Mouse (Mus musculus) erythroid progenitor cell, adult 5-6 weeks (primary cell): Measurements from ENCODE around the gene Sv2b. TPM values are rescaled to one million over a fixed set of nuclear protein-coding genes. Genes with fewer than 3 reads are reported as not detected.

ENCODE experiments used
- ATAC-seq: replicated peaks from 2 replicates; pipeline ENCODE4 v1.8.0; 2016; ENCODE audit warnings: moderate number of reproducible peaks, mild to moderate bottlenecking, moderate TSS enrichment, inconsistent platforms; ENCODE audit not compliant: poor library complexity, low FRiP score, severe bottlenecking
- total RNA-seq, 2 experiments: library from RNA; stranded (forward) in 1 of 2; stranded (reverse) in 1 of 2; fragments of 150-400 nt in 1 of 2; fragments of 186-747, 209-891 nt in 1 of 2; gene quantifications; 2 replicates each; pipeline versions ENCODE4 v1.2.3 to v1.2.4; 2015 to 2017; ENCODE audit warnings: low replicate concordance in 2 of 2

Sv2b gene
- total RNA-seq, 2 experiments from 2014 or later, result not detected

DNA sequence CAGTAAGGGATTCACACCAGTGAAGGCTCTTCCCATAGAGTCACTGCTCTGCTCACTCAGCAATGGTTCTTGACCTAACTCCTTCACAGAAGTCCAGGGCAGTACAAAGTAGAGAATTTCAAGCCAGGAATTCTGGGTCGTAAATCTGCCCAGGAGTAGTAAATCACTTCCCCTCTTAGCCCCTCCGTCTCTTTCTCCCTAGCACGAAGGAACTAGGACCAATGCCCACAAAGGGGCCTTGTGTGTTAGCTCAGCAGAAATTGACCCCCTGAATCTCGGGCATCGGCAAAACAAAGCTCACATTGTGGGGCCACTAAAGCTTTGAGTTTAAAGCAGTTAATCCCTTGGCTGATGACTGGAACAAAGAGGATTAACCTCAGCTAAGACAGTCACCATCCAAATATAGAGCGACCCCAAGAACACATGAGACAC is 12.4 kb downstream of the Sv2b start:
- no peak for ATAC-seq

DNA sequence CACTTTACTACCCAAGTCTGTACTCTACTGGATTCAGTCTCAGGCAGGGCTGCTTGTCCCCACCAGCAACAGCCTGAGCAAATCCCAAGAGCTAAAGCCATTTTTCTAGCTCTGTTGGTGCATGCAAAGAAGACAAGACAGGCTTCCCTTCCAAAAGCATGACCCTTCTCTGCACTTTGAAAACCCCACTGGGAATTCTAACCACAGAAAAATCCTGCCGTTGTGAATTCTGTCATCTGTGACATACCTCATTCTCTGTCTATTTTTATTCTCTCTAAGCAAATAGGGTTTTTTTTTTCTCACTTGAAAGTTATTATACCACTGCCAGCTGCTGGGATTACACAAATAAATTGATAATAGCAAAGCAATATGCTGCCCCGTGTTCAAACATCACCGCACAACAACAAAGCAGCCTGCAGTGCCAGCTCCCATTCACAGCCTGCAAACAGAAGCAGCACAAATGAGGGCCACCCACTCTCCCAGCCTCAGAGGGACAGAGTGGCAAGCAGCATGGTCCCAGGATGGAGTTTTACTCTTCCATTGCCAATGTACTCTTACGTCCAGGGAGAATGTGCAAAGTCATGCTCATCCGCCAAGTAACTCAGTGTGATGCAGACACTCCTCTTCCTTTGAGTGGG is 13.7 kb downstream of the Sv2b start:
- no peak for ATAC-seq

DNA sequence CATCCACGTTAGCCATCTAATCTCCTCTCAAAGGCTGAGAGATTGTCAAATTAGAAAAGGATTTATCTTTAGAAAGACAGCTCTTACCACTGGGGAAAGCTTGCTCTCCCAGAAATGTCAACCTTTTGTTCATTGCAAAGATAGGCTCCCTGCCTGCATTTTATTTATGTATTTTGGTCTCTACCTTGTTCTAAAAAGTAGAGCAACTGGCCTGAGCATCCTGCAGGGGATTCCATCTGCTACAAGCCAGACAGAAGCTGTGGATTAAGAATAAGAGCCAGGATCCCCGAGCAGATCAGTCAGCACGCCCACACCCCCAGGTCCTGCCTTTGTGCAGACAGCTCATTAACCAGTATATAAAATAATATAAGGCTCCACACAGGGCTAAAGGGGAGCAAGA is 16.8 kb downstream of the Sv2b start:
- ATAC-seq, result no peak

DNA sequence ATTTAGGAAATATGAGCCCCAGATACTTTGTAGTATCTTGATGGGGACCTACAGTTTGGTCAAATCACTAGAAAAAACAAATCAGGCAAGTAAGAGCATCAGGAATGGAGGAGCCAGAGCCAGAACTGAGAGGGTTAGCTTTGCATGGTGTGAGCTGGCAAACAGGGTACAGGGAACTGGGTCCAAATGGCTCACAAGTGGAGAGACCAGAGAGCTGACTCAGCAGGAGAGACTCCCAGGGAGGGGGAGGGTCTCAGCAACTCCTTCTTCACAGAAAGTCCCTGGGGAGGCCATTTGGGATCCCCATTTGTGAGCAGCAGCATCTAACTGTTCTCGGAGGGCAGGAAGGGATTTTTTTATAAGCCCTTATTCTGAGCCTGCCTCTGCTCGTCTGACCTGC is 18.5 kb downstream of the Sv2b start:
- ATAC-seq, result no peak

DNA sequence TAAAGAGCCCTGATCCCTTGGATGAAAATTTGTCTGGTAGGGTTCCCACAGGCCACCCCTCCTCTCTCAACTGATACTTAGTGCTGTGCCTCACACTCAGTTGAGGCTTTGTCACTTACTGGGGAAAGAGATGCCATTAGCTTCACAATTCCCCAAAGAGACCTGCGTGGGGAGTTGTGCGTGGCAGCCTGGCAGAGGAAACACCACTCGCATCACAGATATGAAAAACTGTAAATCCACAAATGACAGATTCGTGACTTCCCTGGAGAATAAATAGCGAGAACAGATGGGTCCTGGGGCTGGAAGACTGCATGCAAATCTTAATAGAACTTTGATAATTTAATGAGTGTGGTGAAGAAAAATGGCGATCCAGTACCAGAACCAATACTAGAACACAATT is 21.8 kb downstream of the Sv2b start:
- no peak for ATAC-seq

DNA sequence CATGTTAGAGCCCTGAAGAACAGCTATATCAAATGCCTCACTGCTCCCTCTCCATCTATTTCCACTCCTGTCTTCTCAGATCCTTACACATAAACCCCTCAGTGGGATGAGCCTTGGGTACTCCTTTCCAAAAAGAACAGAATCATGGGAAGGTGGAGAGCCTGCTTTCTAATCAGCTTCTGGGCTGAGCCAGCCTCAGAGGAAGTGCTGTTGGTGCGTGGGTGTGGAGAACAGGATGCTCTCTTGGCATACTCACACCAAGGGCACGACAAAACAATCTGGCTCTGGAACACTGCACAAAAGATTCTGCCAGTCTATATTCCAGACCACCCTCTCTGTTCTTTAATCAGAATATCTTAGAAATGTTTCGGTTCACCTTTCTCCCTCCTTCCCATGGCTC is 26.1 kb downstream of the Sv2b start:
- no peak for ATAC-seq

DNA sequence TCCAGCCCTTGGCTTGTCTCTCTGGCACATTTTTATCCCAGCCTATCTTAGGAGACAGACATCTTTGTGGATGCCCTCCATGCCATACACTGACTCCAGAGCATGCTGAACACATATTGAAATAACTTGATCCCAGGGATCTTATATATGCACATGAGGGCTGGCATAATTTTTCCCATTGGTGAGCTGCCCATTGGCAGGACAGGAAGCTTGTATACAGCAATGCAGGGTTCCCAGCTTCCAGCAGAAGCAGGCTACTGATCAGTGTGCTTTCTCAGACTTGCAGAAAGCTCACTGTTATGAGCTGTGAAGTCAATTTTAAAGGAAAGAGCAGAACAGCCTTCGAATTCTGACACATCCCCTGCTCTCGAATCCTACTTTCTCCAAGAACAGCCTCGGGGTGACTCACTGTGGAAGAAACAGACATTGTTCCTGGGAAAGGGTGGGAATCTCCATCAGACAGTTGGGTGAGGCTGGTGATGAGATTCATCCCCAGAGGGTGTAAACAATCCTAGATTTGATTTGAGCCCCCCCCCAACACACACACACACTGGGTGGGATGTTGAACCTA is 26.9 kb downstream of the Sv2b start:
- ATAC-seq, result no peak

DNA sequence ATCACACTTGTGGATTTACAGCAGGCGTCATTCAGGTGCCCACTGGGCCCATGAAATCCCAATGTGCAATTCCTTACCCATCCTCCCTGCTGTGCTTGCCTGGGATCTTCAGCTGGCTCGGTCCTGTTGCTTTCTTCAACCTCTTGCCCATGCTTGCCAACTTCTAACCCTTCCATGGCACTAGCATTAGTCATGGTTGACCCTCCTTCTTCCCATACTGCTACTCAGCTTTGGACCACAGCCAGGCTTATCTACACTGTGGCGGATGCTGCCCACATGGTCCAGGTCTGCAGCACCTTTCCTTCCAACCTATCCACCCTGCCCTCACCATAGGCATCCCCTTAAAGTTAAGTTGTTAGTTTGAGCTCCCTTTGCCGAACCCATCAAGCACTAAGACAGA is 28.0 kb downstream of the Sv2b start:
- no peak for ATAC-seq

DNA sequence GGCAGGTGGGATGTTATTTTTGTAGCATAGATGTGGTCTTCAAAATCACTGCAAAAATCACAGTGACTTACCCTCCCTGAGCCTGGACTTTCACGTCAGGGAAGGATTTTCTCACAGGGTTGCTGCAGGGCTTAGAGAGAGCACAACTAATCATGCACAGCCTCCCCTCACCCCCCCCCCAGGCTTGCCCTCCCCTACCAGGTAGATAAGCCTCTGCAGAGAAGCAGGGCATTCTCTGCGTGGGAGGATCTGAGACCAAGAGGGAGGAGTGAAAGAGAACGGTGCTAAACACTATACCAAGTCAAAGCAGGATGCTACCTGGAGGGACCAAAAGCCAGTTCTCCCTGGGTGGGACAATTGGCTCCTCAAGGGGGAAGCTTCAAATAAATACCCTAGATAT is 31.2 kb downstream of the Sv2b start:
- ATAC-seq, result no peak

DNA sequence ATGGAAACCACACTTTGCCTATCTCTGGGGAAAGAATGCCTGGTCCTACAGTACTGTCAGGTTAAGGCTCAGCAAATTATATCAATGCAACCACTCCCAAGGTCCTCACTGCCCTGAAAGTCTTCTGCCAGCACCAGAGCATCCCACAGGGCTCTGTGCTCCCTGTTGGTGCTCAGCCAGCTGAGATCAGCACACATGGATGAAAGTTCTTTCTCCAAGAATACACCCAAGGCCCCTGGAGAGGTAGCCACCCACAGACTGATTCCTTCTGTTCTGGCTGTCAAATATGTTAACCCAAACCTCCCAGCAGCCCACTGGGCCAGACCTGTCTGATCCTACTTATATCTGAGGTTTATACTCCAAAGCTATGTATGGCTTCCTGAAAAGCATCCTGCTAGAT is 32.3 kb downstream of the Sv2b start:
- no peak for ATAC-seq

DNA sequence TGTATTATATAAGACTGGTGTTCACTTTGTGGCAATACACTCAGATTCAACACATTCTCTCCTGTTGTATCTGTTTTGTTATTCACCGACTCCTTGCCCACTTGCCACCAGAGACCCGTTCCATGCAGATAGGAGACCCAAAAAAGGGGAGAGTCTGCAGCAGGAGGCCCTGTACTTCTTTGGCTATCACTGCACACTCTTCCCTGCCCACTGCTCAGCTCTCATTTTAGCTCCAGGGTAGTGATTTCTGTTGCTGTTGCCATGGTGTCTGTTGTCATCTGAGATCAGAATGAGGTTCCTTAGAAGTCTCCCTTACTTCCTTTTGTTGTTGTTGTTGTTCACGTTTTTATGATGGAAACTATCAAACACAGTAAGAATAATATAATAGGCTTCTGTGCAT is 34.5 kb downstream of the Sv2b start:
- ATAC-seq, result no peak

DNA sequence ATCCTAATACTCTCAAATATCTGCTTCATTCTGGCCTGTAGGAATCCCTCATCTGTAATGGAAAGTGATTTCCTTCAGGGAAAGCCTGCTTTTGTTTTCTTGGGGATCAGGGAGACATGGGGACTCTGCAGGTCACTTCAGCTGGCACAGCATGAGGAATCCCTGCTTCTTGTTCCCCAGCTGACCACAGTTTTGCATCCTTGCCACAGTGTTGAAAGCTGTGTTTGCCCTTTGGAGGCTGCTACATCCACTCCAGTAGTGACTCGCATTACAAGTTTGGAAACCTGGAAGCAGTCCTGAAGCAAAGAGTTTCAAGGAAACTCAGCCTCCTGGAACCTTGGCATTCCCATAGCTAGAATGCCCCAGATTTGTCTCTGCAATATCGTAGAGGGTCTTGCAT is 35.4 kb downstream of the Sv2b start:
- no peak for ATAC-seq

DNA sequence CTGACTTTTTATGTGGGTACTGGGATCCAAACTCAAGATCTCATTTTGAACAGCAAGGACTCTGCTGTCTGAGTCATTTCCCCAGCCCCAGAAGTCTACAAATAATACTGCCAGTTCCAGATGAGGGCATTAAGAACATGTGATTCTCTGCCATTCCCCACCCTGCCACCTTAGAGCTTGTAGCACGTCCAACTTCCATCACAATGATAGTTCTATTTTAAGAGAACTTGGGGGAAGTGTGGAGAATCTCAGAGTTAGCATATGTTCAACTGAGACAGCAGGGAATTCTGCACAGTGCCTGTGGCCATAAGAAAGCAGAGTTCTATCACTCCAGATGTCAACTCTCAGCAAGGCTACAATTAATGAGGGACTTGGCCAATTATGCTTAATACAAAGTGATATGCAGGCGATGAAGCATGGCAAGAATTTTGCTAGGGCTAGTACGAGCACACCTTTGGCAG is 37.1 kb downstream of the Sv2b start:
- ATAC-seq, result no peak

DNA sequence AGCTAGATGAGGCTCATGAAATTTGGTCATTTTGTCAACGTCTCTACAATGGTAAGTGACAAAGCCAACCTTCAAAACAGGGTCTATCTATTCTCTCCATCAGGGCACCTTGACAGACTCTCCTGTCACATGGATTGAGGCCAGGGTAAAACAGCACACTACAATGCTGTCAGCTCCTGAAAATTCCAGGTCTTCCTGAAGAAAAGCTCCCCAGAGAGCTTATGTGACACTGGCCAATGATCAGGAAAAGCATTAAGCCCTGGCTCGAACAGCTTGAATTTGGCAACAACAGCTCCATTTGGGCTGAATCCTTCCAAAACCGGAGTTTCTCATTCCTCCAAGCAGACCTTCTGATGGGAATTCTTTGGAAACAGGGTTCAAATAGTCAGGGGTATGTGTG is 37.8 kb downstream of the Sv2b start:
- no peak for ATAC-seq

DNA sequence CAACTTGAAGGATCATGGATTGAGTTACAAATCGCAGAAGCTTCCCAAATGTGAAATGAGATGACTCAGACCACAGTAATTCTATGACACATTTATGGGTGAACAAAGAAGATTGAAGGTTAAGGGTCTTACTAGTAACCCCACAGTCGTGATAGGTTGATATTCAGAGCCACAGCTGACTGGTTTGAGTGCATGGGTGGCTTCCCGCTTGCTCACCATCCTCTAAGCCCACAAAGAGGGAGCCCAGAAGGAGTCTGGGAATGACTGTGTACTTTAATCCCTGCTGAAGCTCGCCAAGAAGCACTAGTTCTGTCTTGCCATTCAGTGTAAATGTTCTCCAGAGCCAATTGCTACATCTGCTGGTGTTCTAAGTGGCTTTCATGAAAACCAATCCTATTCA is 41.8 kb downstream of the Sv2b start:
- ATAC-seq, result no peak

DNA sequence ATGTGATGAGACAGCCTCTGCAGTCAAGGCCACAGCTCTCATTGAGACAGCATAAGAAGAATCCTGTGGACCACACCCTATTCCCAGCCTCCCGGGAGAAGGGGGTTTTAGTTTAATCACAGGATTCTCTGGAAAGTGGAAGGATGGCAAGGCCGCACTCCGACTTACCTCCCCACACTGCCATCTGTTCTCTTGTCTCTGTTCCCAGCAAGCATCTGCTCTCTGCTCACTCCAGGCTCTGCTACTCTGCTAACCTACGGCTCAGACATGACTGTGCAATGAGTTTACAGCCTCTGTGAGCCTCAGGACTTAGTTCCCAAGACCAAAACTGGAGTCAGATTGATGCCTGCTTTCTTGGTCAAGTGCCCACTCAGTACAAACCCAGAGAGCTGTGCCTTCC is 43.8 kb downstream of the Sv2b start:
- no peak for ATAC-seq

DNA sequence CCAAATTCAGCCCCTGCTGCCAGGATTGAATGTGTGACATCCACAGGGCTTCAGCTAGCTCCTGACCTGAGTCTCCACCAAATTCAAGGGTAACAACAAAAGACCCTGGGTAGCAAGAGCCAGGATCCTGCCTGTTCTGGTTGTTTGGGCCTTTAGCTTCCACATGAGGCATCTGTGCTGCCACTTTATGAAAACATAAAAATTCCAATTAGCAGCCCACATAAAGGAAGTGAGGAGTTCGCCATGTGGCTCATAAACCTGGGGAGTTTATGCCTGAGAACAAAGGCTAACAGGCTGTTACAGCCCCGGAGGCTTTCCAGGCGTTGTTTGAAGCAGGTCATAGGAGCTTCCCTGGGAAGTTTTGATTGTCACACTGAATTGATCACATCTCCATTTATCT is 49.1 kb downstream of the Sv2b start:
- ATAC-seq, result no peak

DNA sequence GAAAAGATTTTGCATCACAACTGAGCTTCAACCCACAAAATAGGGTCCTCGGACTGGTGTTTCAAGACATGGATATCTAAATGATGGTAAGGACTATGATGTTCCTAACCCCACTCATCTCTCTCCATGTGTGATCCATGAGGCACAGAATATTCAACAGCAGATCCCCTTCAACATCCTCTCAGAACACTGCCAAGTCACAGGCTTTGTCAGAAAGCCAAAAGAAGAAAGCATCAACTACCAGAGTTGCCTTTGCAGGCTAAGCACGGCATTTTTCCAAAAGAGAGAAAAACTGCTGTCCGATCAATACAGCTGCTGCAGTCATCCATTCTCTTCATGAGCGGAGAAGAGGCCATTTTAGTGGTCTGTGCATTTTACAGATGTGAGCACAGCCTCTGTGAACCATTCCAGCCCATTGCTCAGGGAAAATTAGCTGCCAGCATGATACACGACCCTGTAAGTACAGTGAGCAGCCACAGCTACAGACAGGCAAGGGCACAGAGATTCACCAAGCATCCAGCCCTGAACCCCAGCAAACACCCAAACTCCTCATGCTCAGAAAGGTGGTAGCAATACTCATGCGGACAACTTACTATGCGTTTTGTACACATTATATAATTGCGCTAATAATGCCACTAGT is 55.3 kb downstream of the Sv2b start:
- no peak for ATAC-seq

DNA sequence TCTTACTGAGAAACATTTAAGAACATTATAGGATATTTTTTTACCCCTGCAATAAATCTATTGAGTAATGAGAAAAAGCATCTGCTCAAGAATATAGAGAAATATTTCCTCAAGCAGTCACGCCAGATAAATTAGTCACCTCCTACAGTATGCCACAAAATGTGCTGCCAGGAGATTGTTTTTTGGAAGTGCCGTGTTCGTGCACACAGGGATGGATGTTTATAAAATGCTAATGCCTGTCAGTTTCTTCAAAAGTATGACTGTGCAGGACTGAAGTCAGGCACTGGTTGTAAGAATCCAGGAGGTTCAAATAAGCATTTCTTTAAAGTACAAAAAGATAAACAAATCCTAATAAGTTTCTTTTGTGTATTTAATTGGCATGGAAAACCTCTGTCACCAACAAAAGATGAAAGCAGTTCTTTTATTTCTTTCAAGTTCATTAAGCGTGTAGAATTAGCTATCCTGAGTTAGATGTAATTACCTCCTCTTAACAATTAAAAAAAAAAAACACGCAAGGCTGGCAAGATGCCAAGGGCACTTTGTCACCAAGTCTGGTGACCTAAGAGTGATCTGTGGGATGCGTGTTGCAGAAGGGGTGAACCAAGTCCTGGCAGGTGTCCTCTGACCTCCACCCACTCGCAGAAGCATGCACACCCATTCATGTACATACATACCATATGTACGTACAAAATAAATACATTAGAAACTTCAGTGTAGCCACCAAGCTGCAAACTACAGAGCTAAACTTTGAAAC is 68.1 kb downstream of the Sv2b start:
- no peak for ATAC-seq

DNA sequence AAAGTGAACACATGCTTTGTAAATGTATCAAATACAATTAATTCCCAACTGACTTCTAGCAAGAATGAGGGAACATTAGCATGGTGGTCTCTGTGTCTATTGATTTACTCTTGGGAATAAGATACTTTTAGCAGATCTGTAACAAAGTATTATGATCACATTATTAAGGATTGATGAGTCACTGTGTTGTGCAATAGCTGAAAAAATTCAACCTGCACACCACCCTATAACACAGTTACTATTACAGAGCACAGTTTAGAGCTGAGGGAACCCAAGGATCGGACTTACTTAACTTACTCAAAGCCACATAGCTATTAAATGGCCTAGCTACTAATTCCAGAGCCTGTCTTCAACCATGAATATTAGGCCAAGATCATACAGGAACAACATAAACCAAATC is 72.7 kb downstream of the Sv2b start:
- no peak for ATAC-seq

DNA sequence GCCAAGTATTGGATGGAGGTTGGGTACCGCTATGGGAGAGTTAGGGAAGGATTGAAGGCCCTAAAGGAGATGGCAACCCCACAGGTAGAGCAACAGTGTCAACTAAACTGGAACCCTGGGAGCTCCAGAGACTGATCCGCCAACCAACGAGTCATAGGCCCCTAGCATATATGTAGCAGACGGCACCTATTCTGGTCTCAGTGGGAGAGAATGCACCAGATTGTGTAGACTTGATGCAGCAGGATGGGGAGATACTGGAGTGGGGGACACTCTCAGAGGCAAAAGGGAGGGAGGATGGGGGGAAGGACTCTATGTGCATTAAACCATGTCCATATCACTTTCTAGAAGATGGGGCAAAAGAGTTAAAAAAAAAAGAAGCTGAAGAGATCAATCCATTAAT is 84.9 kb downstream of the Sv2b start:
- ATAC-seq, result no peak
